Mouse (Mus musculus) spleen, adult 2 months (tissue): Measurements from ENCODE around the gene Bcar3. TPM values are rescaled to one million over a fixed set of nuclear protein-coding genes. Genes with fewer than 3 reads are reported as not detected.

Experiments
- DNase-seq, 2 experiments: peaks; one replicate each; pipeline versions ENCODE4 v3.0.0 to v3.0.0-alpha.2; 2012 to 2021; ENCODE audit warnings: low spot score in 2 of 2, low read depth in 1 of 2
- H3K27ac ChIP-seq: fragments of 200-500 bp; 2 replicates; pipeline ENCODE4 v1.5.1; 2012; ENCODE audit warnings: low read length, inconsistent platforms; ENCODE audit not compliant: insufficient read depth
- H3K27me3 ChIP-seq: fragments of 200-500 bp; 2 replicates; pipeline ENCODE4 v1.6.1; 2012; ENCODE audit warnings: mild to moderate bottlenecking, moderate library complexity, low read length, inconsistent platforms; ENCODE audit not compliant: control insufficient read depth, insufficient read depth
- H3K36me3 ChIP-seq: fragments of 200-500 bp; 2 replicates; pipeline ENCODE4 v1.6.1; 2012; ENCODE audit warnings: mild to moderate bottlenecking, low read length, inconsistent platforms; ENCODE audit not compliant: control insufficient read depth, insufficient read depth
- H3K4me1 ChIP-seq: fragments of 200-500 bp; 2 replicates; pipeline ENCODE4 v1.6.1; 2011; ENCODE audit warnings: inconsistent platforms; ENCODE audit not compliant: control insufficient read depth, insufficient read depth, insufficient read length
- H3K4me3 ChIP-seq: fragments of 200-500 bp; 2 replicates; pipeline ENCODE4 v1.5.1; 2011; ENCODE audit warnings: mild to moderate bottlenecking, inconsistent platforms; ENCODE audit not compliant: insufficient read depth, insufficient read length; ENCODE audit errors: extremely low read depth
- CTCF ChIP-seq: fragments of 200-500 bp; IDR thresholded peaks from 2 replicates; pipeline ENCODE4 v1.5.1; 2011; ENCODE audit warnings: mild to moderate bottlenecking, inconsistent platforms; ENCODE audit not compliant: insufficient read depth, insufficient read length, insufficient replicate concordance; ENCODE audit errors: extremely low read depth
- POLR2A ChIP-seq: fragments of 200-500 bp; IDR thresholded peaks from 2 replicates; pipeline ENCODE4 v1.6.1; 2011; ENCODE audit warnings: low read depth, low read length, inconsistent platforms
- WGBS: fragments of 180-500 bp; shearing (Covaris S2); methylation state at CpG from one replicate; pipeline ENCODE4 v1.1.7; 2018; 5-methylcytosine and 5-hydroxymethylcytosine counted together
- polyA plus RNA-seq: library from polyadenylated mRNA; depleted of rRNA; stranded (reverse); fragments of >200 nt; gene quantifications from 2 replicates; pipeline ENCODE4 v1.2.3, GENCODE M21; 2012

Gene Bcar3
- polyA plus RNA-seq, 1 experiment, result 54.4 TPM

GRCm38 (mm10) chr3:122293223-122293953, 548 bp upstream of the Bcar3 start:
- Histone ChIP-seq H3K27me3 (no peaks in the 10 kb centered on the region), H3K36me3 (no peaks in the 10 kb centered on the region), H3K4me3 (peak overlapping the region; percentile 92), H3K4me1 (peaks cover 3% of the 10 kb centered on the region), H3K27ac (peak overlapping the region; percentile 86)
- TF ChIP-seq POLR2A (no peak), CTCF (no peak)
- peak in 1 of 2 experiments; percentile 28 for DNase-seq
- WGBS, result under 1% methylated on average over 93 of the region's 105 CpGs

- 14% methylated on average over 5 of the region's 5 CpGs for WGBS
- Histone ChIP-seq H3K36me3 (no peaks in the 10 kb centered on the region), H3K4me3 (no peak overlapping the region), H3K4me1 (peaks cover 3% of the 10 kb centered on the region), H3K27me3 (no peaks in the 10 kb centered on the region), H3K27ac (no peak overlapping the region)
- DNase-seq, result peak in 1 of 2 experiments; percentile 56
- TF ChIP-seq CTCF (peak; percentile 71; the same call in 1 of the 2 replicates), POLR2A (no peak)
These were observed 1.6 kb downstream of the Bcar3 start for GRCm38 (mm10) chr3:122295511-122295910.

GRCm38 (mm10) chr3:122296979-122297378, 3.0 kb downstream of the Bcar3 start:
- TF ChIP-seq POLR2A (no peak), CTCF (no peak)
- DNase-seq, result no peak
- Histone ChIP-seq H3K27ac (no peak overlapping the region), H3K4me3 (no peak overlapping the region), H3K36me3 (no peaks in the 10 kb centered on the region), H3K4me1 (peaks cover 3% of the 10 kb centered on the region), H3K27me3 (no peaks in the 10 kb centered on the region)
- WGBS, result 83% methylated on average over 5 of the region's 5 CpGs

- Histone ChIP-seq H3K4me1 (peaks cover 5% of the 10 kb centered on the region; the same call in 1 of the 2 replicates), H3K4me3 (no peak overlapping the region), H3K27me3 (no peaks in the 10 kb centered on the region), H3K36me3 (no peaks in the 10 kb centered on the region), H3K27ac (no peak overlapping the region)
- WGBS, result 41% methylated on average over 9 of the region's 9 CpGs
- DNase-seq, result peak in 1 of 2 experiments; percentile 8
- no peak for TF ChIP-seq CTCF
- no peak for TF ChIP-seq POLR2A
These were observed 7.3 kb downstream of the Bcar3 start for GRCm38 (mm10) chr3:122300983-122301919.

GRCm38 (mm10) chr3:122304560-122304959, 10.6 kb downstream of the Bcar3 start:
- TF ChIP-seq CTCF, result no peak
- TF ChIP-seq POLR2A, result no peak
- H3K4me1 ChIP-seq, result peaks cover 5% of the 10 kb centered on the region; the same call in 1 of the 2 replicates

GRCm38 (mm10) chr3:122307894-122308671, 14.1 kb downstream of the Bcar3 start:
- Histone ChIP-seq H3K36me3 (no peaks in the 10 kb centered on the region), H3K27ac (no peak overlapping the region), H3K4me3 (no peak overlapping the region), H3K27me3 (no peaks in the 10 kb centered on the region), H3K4me1 (peaks cover 5% of the 10 kb centered on the region; the same call in 1 of the 2 replicates)
- no peak for DNase-seq
- WGBS, result 62% methylated on average over 4 of the region's 4 CpGs
- TF ChIP-seq CTCF (no peak), POLR2A (no peak)

More at GRCm38 (mm10) chr3:122304560-122304959, 10.6 kb downstream of the Bcar3 start:
- H3K27ac ChIP-seq, result no peak overlapping the region
- H3K36me3 ChIP-seq, result no peaks in the 10 kb centered on the region
- no peak for DNase-seq
- WGBS, result 63% methylated on average over 4 of the region's 4 CpGs
- H3K27me3 ChIP-seq, result no peaks in the 10 kb centered on the region
- H3K4me3 ChIP-seq, result no peak overlapping the region
